Mouse (Mus musculus): ENCODE results near the gene Akr1c12.
"Not testable (repeated sequence)": the region's sequence is repeated elsewhere in the genome, so short reads cannot be mapped to it uniquely, and the experiment has no call there.

Gene Akr1c12

GRCm38 (mm10) chr13:4279284-4279683, at the start of gene Akr1c12:
Akr1c12 (minus strand) TSS chr13:4279433.
- DNase-seq (ENCODE audit: low read depth, low spot score) = no peak

- peak; percentile 24 for DNase-seq (ENCODE audit: low read depth, low spot score)
Observed at GRCm38 (mm10) chr13:4318773-4319172, 39.5 kb upstream of the Akr1c12 start.

GRCm38 (mm10) chr13:4313907-4314306, 34.7 kb upstream of the Akr1c12 start:
- DNase-seq (ENCODE audit: low read depth, low spot score) = no peak

GRCm38 (mm10) chr13:4304861-4305565, 25.8 kb upstream of the Akr1c12 start:
- no peak for DNase-seq (ENCODE audit: low read depth, low spot score)

GRCm38 (mm10) chr13:4296991-4297390, 17.8 kb upstream of the Akr1c12 start:
- no peak for DNase-seq (ENCODE audit: low read depth, low spot score)

GRCm38 (mm10) chr13:4281471-4282412, 2.5 kb upstream of the Akr1c12 start:
- DNase-seq (ENCODE audit: low read depth, low spot score) = peak; percentile 5

- DNase-seq (ENCODE audit: low read depth, low spot score) = no peak
Observed at GRCm38 (mm10) chr13:4277526-4277925, 1.7 kb downstream of the Akr1c12 start.

GRCm38 (mm10) chr13:4270860-4271259, 8.4 kb downstream of the Akr1c12 start:
- no peak for DNase-seq (ENCODE audit: low read depth, low spot score)

- DNase-seq (ENCODE audit: low read depth, low spot score) = not testable (repeated sequence)
Observed at GRCm38 (mm10) chr13:4265455-4265854, 13.8 kb downstream of the Akr1c12 start.

- DNase-seq (ENCODE audit: low read depth, low spot score) = no peak
Observed at GRCm38 (mm10) chr13:4265047-4265446, 14.2 kb downstream of the Akr1c12 start.

- no peak for DNase-seq (ENCODE audit: low read depth, low spot score)
Observed at GRCm38 (mm10) chr13:4264612-4265011, 14.6 kb downstream of the Akr1c12 start.

GRCm38 (mm10) chr13:4257349-4257748, 21.9 kb downstream of the Akr1c12 start:
- no peak for DNase-seq (ENCODE audit: low read depth, low spot score)

GRCm38 (mm10) chr13:4256894-4257293, 22.3 kb downstream of the Akr1c12 start:
- not testable (repeated sequence) for DNase-seq (ENCODE audit: low read depth, low spot score)

GRCm38 (mm10) chr13:4249347-4249746, 29.9 kb downstream of the Akr1c12 start:
- no peak for DNase-seq (ENCODE audit: low read depth, low spot score)

GRCm38 (mm10) chr13:4244861-4245559, 34.2 kb downstream of the Akr1c12 start:
- no peak for DNase-seq (ENCODE audit: low read depth, low spot score)

- no peak for DNase-seq (ENCODE audit: low read depth, low spot score)
Observed at GRCm38 (mm10) chr13:4233536-4234172, 45.6 kb downstream of the Akr1c12 start.

GRCm38 (mm10) chr13:4233135-4233534, 46.1 kb downstream of the Akr1c12 start:
- DNase-seq (ENCODE audit: low read depth, low spot score) = no peak

- no peak for DNase-seq (ENCODE audit: low read depth, low spot score)
Observed at GRCm38 (mm10) chr13:4230841-4231623, 48.2 kb downstream of the Akr1c12 start.

GRCm38 (mm10) chr13:4228441-4228840, 50.8 kb downstream of the Akr1c12 start, which contains the start of gene Akr1c19:
Akr1c19 (plus strand) TSS chr13:4228700.
- DNase-seq (ENCODE audit: low read depth, low spot score) = no peak
